Mouse (Mus musculus) Muller cell, postnatal 12 days (primary cell): ENCODE data around the gene Dpp6.
"Not testable (repeated sequence)": the region's sequence is repeated elsewhere in the genome, so short reads cannot be mapped to it uniquely, and the experiment has no call there.

Experiments
- DNase-seq: peaks from one replicate; pipeline ENCODE4 v3.0.0-alpha.2; 2015; ENCODE audit errors: inconsistent ontology term

Gene Dpp6

GRCm38 (mm10) chr5:27474964-27475465, 658.0 kb downstream of the Dpp6 start:
- DNase-seq: no peak

- DNase-seq: no peak
Observed at GRCm38 (mm10) chr5:27481706-27482105, 664.7 kb downstream of the Dpp6 start.

GRCm38 (mm10) chr5:27486138-27486537, 669.1 kb downstream of the Dpp6 start:
- peak; percentile 47 for DNase-seq

- DNase-seq: no peak
Observed at GRCm38 (mm10) chr5:27490942-27491341, 673.9 kb downstream of the Dpp6 start.

- not testable (repeated sequence) for DNase-seq
Observed at GRCm38 (mm10) chr5:27501338-27501737, 684.3 kb downstream of the Dpp6 start, which contains the start of gene Speer4b. Gene Speer4b (minus strand): TSS chr5:27501438.

GRCm38 (mm10) chr5:27518716-27519115, 701.7 kb downstream of the Dpp6 start:
- no peak for DNase-seq

GRCm38 (mm10) chr5:27526906-27527305, 709.9 kb downstream of the Dpp6 start:
- DNase-seq: peak; percentile 61

GRCm38 (mm10) chr5:27544816-27545270, 727.8 kb downstream of the Dpp6 start:
- DNase-seq: peak; percentile 57

GRCm38 (mm10) chr5:27549291-27549690, 732.3 kb downstream of the Dpp6 start:
- no peak for DNase-seq

GRCm38 (mm10) chr5:27565700-27566099, 748.7 kb downstream of the Dpp6 start:
- DNase-seq: no peak

- no peak for DNase-seq
Observed at GRCm38 (mm10) chr5:27587970-27588758, 771.2 kb downstream of the Dpp6 start.

GRCm38 (mm10) chr5:27604132-27604531, 787.1 kb downstream of the Dpp6 start:
- no peak for DNase-seq

GRCm38 (mm10) chr5:27615769-27616168, 798.8 kb downstream of the Dpp6 start:
- peak; percentile 17 for DNase-seq

GRCm38 (mm10) chr5:27621811-27622210, 804.8 kb downstream of the Dpp6 start:
- DNase-seq: no peak

- no peak for DNase-seq
Observed at GRCm38 (mm10) chr5:27623876-27624275, 806.9 kb downstream of the Dpp6 start.

GRCm38 (mm10) chr5:27632151-27632550, 815.1 kb downstream of the Dpp6 start:
- no peak for DNase-seq

GRCm38 (mm10) chr5:27635941-27636340, 818.9 kb downstream of the Dpp6 start:
- DNase-seq: no peak

- no peak for DNase-seq
Observed at GRCm38 (mm10) chr5:27641876-27642275, 824.9 kb downstream of the Dpp6 start.

- DNase-seq: peak; percentile 23
Observed at GRCm38 (mm10) chr5:27651879-27652814, 835.1 kb downstream of the Dpp6 start.

- no peak for DNase-seq
Observed at GRCm38 (mm10) chr5:27656101-27656500, 839.1 kb downstream of the Dpp6 start.

GRCm38 (mm10) chr5:27657672-27658071, 840.7 kb downstream of the Dpp6 start:
- DNase-seq: no peak

GRCm38 (mm10) chr5:27658165-27658564, 841.2 kb downstream of the Dpp6 start:
- DNase-seq: no peak
